Mouse (Mus musculus): ENCODE measurements around the gene Cep295. TPM values are rescaled to one million over a fixed set of nuclear protein-coding genes. Genes with fewer than 3 reads are reported as not detected.

Gene Cep295
- total RNA-seq, 2 experiments from 2014 or later, result 11.4 to 12.3 TPM

Small RNA genes lying within 50 kb of the gene (microRNA-seq; reads per million reads assigned to microRNA genes)
- gene Gm49349 (not detected), gene mmu-mir-7650 (not detected)

Other genes with a start within 250 kb of the Cep295 start
- 1 to 10 TPM in 1 of 2 experiments, under 1 TPM in 1; 0.89 to 3.0 TPM for gene Hephl1, start 245.7 kb downstream of the Cep295 start, total RNA-seq (2021)
- gene Vstm5, start 118.7 kb downstream of the Cep295 start, total RNA-seq (2021), result under 1 TPM; 0.43 to 0.53 TPM
- gene Med17, start 77.9 kb downstream of the Cep295 start, total RNA-seq (2021), result 10 to 100 TPM; 32.4 to 34.5 TPM
- gene Taf1d, start 51.6 kb downstream of the Cep295 start, total RNA-seq (2021), result 10 to 100 TPM; 87.9 to 98.6 TPM
- 100 to 1,000 TPM in 1 of 2 experiments, 10 to 100 TPM in 1; 99.2 to 104 TPM for gene 4931406C07Rik, start 51.3 kb downstream of the Cep295 start, total RNA-seq (2021)
- 10 to 100 TPM; 29.0 to 35.2 TPM for gene Smco4, start 135.6 kb upstream of the Cep295 start, total RNA-seq (2021)